Mouse (Mus musculus): ENCODE measurements at regions not wholly inside any gene's neighbourhood (a gene's known extent, or its start where the extent isn't known, plus 50 kb on each side); places are given as distances from the start of the nearest gene placed in this dataset.

- Histone ChIP-seq H3K9me3 (replicated peaks) (no peaks in the 10 kb centered on the region), H3K27ac (no peak overlapping the region), H3K4me3 (no peak overlapping the region), H3K27me3 (ENCODE audit: low read depth, poor library complexity, severe bottlenecking) (no peaks in the 10 kb centered on the region), H3K4me1 (no peaks in the 10 kb centered on the region), H3K36me3 (no peaks in the 10 kb centered on the region)
- no peak for DNase-seq (ENCODE audit: low spot score)
- WGBS, result 83% methylated on average over 2 of the region's 2 CpGs
These were observed 1114.7 kb downstream of the Defb40 start for GRCm38 (mm10) chr8:17863388-17863787.

Measured in limb, embryonic 10.5 days (tissue).